Mouse (Mus musculus) forebrain, postnatal 0 days (tissue): ENCODE measurements around the gene Xrcc4. TPM values are rescaled to one million over a fixed set of nuclear protein-coding genes. Genes with fewer than 3 reads are reported as not detected.

Experiments
- ATAC-seq: fragments of 200-750 bp; cut with Nextera tagmentation; 2 replicates; pipeline ENCODE4 v1.8.0; 2017; ENCODE audit warnings: mild to moderate bottlenecking, moderate library complexity
- DNase-seq: peaks from one replicate; pipeline ENCODE4 v3.0.0-alpha.2; 2015
- H3K27ac ChIP-seq: fragments of 300-500 bp; sonication (generic); 2 replicates; pipeline ENCODE4 v1.5.1; 2014; ENCODE audit warnings: low read depth, mild to moderate bottlenecking, antibody characterized with exemption, low read length, moderate library complexity, mixed read lengths
- H3K27me3 ChIP-seq: fragments of 300-500 bp; sonication (generic); 2 replicates; pipeline ENCODE4 v1.6.1; 2014; ENCODE audit warnings: mild to moderate bottlenecking, low read length, mixed read lengths; ENCODE audit not compliant: insufficient read depth
- H3K36me3 ChIP-seq: fragments of 300-500 bp; sonication (generic); 2 replicates; pipeline ENCODE4 v1.6.1; 2014; ENCODE audit warnings: mild to moderate bottlenecking, moderate library complexity; ENCODE audit not compliant: insufficient read depth
- H3K4me1 ChIP-seq: fragments of 300-500 bp; sonication (generic); 2 replicates; pipeline ENCODE4 v1.6.1; 2014; ENCODE audit warnings: antibody characterized with exemption; ENCODE audit not compliant: insufficient read depth
- H3K4me2 ChIP-seq: fragments of 300-500 bp; sonication (generic); 2 replicates; pipeline ENCODE4 v1.6.1; 2014; ENCODE audit warnings: low read depth, mild to moderate bottlenecking, moderate library complexity
- H3K4me3 ChIP-seq: fragments of 300-500 bp; sonication (generic); 2 replicates; pipeline ENCODE4 v1.5.1; 2014; ENCODE audit warnings: low read depth, low read length, mixed read lengths
- H3K9ac ChIP-seq: fragments of 300-500 bp; sonication (generic); 2 replicates; pipeline ENCODE4 v1.6.1; 2014; ENCODE audit warnings: mild to moderate bottlenecking
- H3K9me3 ChIP-seq: fragments of 300-500 bp; sonication (generic); 2 replicates; pipeline ENCODE4 v1.6.1; 2016; ENCODE audit warnings: low read length
- CTCF ChIP-seq: sonication (generic); IDR thresholded peaks from 2 replicates; pipeline ENCODE4 v1.5.1; 2016; ENCODE audit warnings: antibody characterized with exemption, control low read depth, low read depth
- WGBS: fragments of 180-500 bp; shearing (Covaris S2); extraction: QIAGEN DNeasy Blood & Tissue Kit; methylation state at CpG from one replicate; pipeline ENCODE4 v1.1.7; 2014; 5-methylcytosine and 5-hydroxymethylcytosine counted together
- polyA plus RNA-seq: library from polyadenylated mRNA; unstranded; fragments of >200 nt; fragmentation: Nextera tagmentation; extraction: Ambion mirVana; gene quantifications from 2 replicates; pipeline ENCODE4 v1.2.1, GENCODE M21; 2015
- total RNA-seq: library from RNA; depleted of rRNA; stranded (reverse); fragments of >200 nt; gene quantifications from 2 replicates; pipeline ENCODE4 v1.2.3, GENCODE M21; 2014

Xrcc4 gene
- total and polyA plus RNA-seq, 2 experiments from 2014 or later, result 19.0 to 24.0 TPM

- no peak for TF ChIP-seq CTCF
- WGBS, result 49% methylated on average over 2 of the region's 2 CpGs
- H3K4me1 ChIP-seq, result no peaks in the 10 kb centered on the region
- no peak overlapping the region for H3K4me3 ChIP-seq
- H3K27ac ChIP-seq, result no peak overlapping the region
- H3K27me3 ChIP-seq, result no peaks in the 10 kb centered on the region
- H3K9ac ChIP-seq, result no peak overlapping the region
- DNase-seq (no peak), ATAC-seq (no peak)
- H3K4me2 ChIP-seq, result no peak overlapping the region
- no peaks in the 10 kb centered on the region for H3K36me3 ChIP-seq
- no peaks in the 10 kb centered on the region for H3K9me3 ChIP-seq
Measured at GRCm38 (mm10) chr13:89782886-89783285, 306.5 kb downstream of the Xrcc4 start.

GRCm38 (mm10) chr13:89780276-89780675, 309.1 kb downstream of the Xrcc4 start:
- no peak for DNase-seq
- H3K4me3 ChIP-seq, result no peak overlapping the region
- TF ChIP-seq CTCF, result no peak
- no peak for ATAC-seq
- H3K4me1 ChIP-seq, result no peaks in the 10 kb centered on the region
- WGBS, result 58% methylated on average over 3 of the region's 3 CpGs
- no peak overlapping the region for H3K4me2 ChIP-seq
- H3K27me3 ChIP-seq, result no peaks in the 10 kb centered on the region
- no peaks in the 10 kb centered on the region for H3K36me3 ChIP-seq
- no peak overlapping the region for H3K27ac ChIP-seq
- no peaks in the 10 kb centered on the region for H3K9me3 ChIP-seq
- no peak overlapping the region for H3K9ac ChIP-seq

- peak; percentile 73 for DNase-seq
- peak; percentile 58 for TF ChIP-seq CTCF
- Histone ChIP-seq H3K27ac (no peak overlapping the region), H3K36me3 (no peaks in the 10 kb centered on the region), H3K4me1 (no peaks in the 10 kb centered on the region), H3K9ac (no peak overlapping the region), H3K4me2 (no peak overlapping the region), H3K9me3 (no peaks in the 10 kb centered on the region), H3K27me3 (no peaks in the 10 kb centered on the region), H3K4me3 (no peak overlapping the region)
- 53% methylated on average over 7 of the region's 7 CpGs for WGBS
- no peak for ATAC-seq
Measured at GRCm38 (mm10) chr13:89779208-89779911, 310.0 kb downstream of the Xrcc4 start.

GRCm38 (mm10) chr13:89777764-89778163, 311.6 kb downstream of the Xrcc4 start:
- 50% methylated on average over 1 of the region's 1 CpGs for WGBS
- H3K9ac ChIP-seq, result no peak overlapping the region
- no peak for ATAC-seq
- no peaks in the 10 kb centered on the region for H3K27me3 ChIP-seq
- no peaks in the 10 kb centered on the region for H3K4me1 ChIP-seq
- TF ChIP-seq CTCF, result no peak
- H3K9me3 ChIP-seq, result no peaks in the 10 kb centered on the region
- H3K27ac ChIP-seq, result no peak overlapping the region
- H3K4me2 ChIP-seq, result no peak overlapping the region
- H3K36me3 ChIP-seq, result no peaks in the 10 kb centered on the region
- DNase-seq, result no peak
- no peak overlapping the region for H3K4me3 ChIP-seq

- TF ChIP-seq CTCF, result no peak
- DNase-seq (no peak), ATAC-seq (no peak)
- no peaks in the 10 kb centered on the region for H3K4me1 ChIP-seq
- H3K4me2 ChIP-seq, result no peak overlapping the region
- no peak overlapping the region for H3K4me3 ChIP-seq
- no peaks in the 10 kb centered on the region for H3K27me3 ChIP-seq
- H3K36me3 ChIP-seq, result no peaks in the 10 kb centered on the region
- no peaks in the 10 kb centered on the region for H3K9me3 ChIP-seq
- 82% methylated on average over 1 of the region's 1 CpGs for WGBS
- no peak overlapping the region for H3K9ac ChIP-seq
- H3K27ac ChIP-seq, result no peak overlapping the region
Measured at GRCm38 (mm10) chr13:89777146-89777545, 312.3 kb downstream of the Xrcc4 start.

- TF ChIP-seq CTCF, result no peak
- no peak overlapping the region for H3K4me3 ChIP-seq
- H3K9ac ChIP-seq, result no peak overlapping the region
- no peaks in the 10 kb centered on the region for H3K9me3 ChIP-seq
- DNase-seq (no peak), ATAC-seq (no peak)
- H3K4me1 ChIP-seq, result no peaks in the 10 kb centered on the region
- H3K27ac ChIP-seq, result no peak overlapping the region
- no peak overlapping the region for H3K4me2 ChIP-seq
- 75% methylated on average over 1 of the region's 1 CpGs for WGBS
- no peaks in the 10 kb centered on the region for H3K27me3 ChIP-seq
- H3K36me3 ChIP-seq, result no peaks in the 10 kb centered on the region
Measured at GRCm38 (mm10) chr13:89766551-89766950, 322.9 kb downstream of the Xrcc4 start.

GRCm38 (mm10) chr13:89765966-89766365, 323.4 kb downstream of the Xrcc4 start:
- 91% methylated on average over 3 of the region's 3 CpGs for WGBS
- no peak for TF ChIP-seq CTCF
- H3K9me3 ChIP-seq, result no peaks in the 10 kb centered on the region
- no peak for DNase-seq
- no peak overlapping the region for H3K9ac ChIP-seq
- no peaks in the 10 kb centered on the region for H3K4me1 ChIP-seq
- no peaks in the 10 kb centered on the region for H3K27me3 ChIP-seq
- H3K36me3 ChIP-seq, result no peaks in the 10 kb centered on the region
- H3K4me3 ChIP-seq, result no peak overlapping the region
- no peak for ATAC-seq
- H3K4me2 ChIP-seq, result no peak overlapping the region
- H3K27ac ChIP-seq, result no peak overlapping the region
